Mouse (Mus musculus): ENCODE measurements around the gene Wipi2. TPM values are rescaled to one million over a fixed set of nuclear protein-coding genes. Genes with fewer than 3 reads are reported as not detected.

Wipi2 gene
- total and polyA plus RNA-seq, 3 experiments, result 38.6 to 74.7 (median 53.6) TPM

- TF ChIP-seq EP300 (IDR thresholded peaks at IDR 0.05; ENCODE audit: low read depth in 1 of 2, low read length in 2 of 2), result no peak
- TF ChIP-seq RCOR1 (IDR thresholded peaks at IDR 0.05; ENCODE audit: low read depth, low read length), result no peak
- TF ChIP-seq USF1 (IDR thresholded peaks at IDR 0.05; ENCODE audit: low read depth, low read length), result no peak
- TF ChIP-seq JUND (IDR thresholded peaks at IDR 0.05; ENCODE audit: low read depth, low read length), result no peak
- TF ChIP-seq BHLHE40 (IDR thresholded peaks at IDR 0.05; ENCODE audit: borderline replicate concordance, low read depth, low read length), result no peak
- no peak for TF ChIP-seq TCF12 (IDR thresholded peaks at IDR 0.05; ENCODE audit: low read depth, low read length)
- no peak for TF ChIP-seq POLR2A (IDR thresholded peaks at IDR 0.05; ENCODE audit: control insufficient read depth in 1 of 2, insufficient read depth in 1 of 2, low read depth in 1 of 2, low read length in 2 of 2, poor library complexity in 1 of 2)
- H3K27me3 ChIP-seq (ENCODE audit: control insufficient read depth in 1 of 2, insufficient read depth in 2 of 2, low read length in 2 of 2), result peaks cover 3 to 5% of the 10 kb centered on the region in 2 experiments
- no peaks in the 10 kb centered on the region for H3K36me3 ChIP-seq (ENCODE audit: control insufficient read depth in 1 of 2, insufficient read depth in 2 of 2, low read length in 2 of 2)
Observed at GRCm38 (mm10) chr5:142605288-142605687, 22.2 kb upstream of the Wipi2 start.

GRCm38 (mm10) chr5:142608259-142608988 lies 19.1 kb upstream of the Wipi2 start, which contains the start of gene Mmd2:
Gene Mmd2 (minus strand): TSS chr5:142608800.
- no peak within 1 kb of the TSS for H3K27ac ChIP-seq (ENCODE audit: control insufficient read depth, low read depth, low read length)
- H3K27me3 ChIP-seq (ENCODE audit: control insufficient read depth in 1 of 2, insufficient read depth in 2 of 2, low read length in 2 of 2), result peaks cover 0 to 1% of the 10 kb centered on the region in 2 experiments; a peak in 2 of 4 replicates
- H3K4me1 ChIP-seq (ENCODE audit: control insufficient read depth in 1 of 2, insufficient read depth in 2 of 2, low read length in 2 of 2), result no peaks in the 10 kb centered on the region
- no peaks in the 10 kb centered on the region for H3K9me3 ChIP-seq (replicated peaks; ENCODE audit: insufficient read depth, low read length)
- H3K9ac ChIP-seq (ENCODE audit: control insufficient read depth, low read depth, low read length, poor library complexity, severe bottlenecking), result no peak within 1 kb of the TSS
- DNase-seq (ENCODE audit: low read depth, low spot score), result no peak
- H3K79me2 ChIP-seq (ENCODE audit: control insufficient read depth, insufficient read depth, low read length, poor library complexity), result no peaks in the 10 kb centered on the region
- H3K36me3 ChIP-seq (ENCODE audit: control insufficient read depth in 1 of 2, insufficient read depth in 2 of 2, low read length in 2 of 2), result no peaks in the 10 kb centered on the region
- TF ChIP-seq RCOR1 (IDR thresholded peaks at IDR 0.05; ENCODE audit: low read depth, low read length) (no peak), ZNF384 (IDR thresholded peaks at IDR 0.05; ENCODE audit: low read depth, low read length) (no peak), NRF1 (IDR thresholded peaks at IDR 0.05; ENCODE audit: insufficient read depth, low read depth, low read length, poor library complexity, severe bottlenecking) (no peak), TAL1 (IDR thresholded peaks at IDR 0.05; ENCODE audit: low read length) (no peak), ZC3H11A (IDR thresholded peaks at IDR 0.05; ENCODE audit: low read depth, low read length) (no peak), SIN3A (IDR thresholded peaks at IDR 0.05; ENCODE audit: low read length) (no peak), MXI1 (IDR thresholded peaks at IDR 0.05; ENCODE audit: low read depth, low read length) (no peak), MYB (IDR thresholded peaks at IDR 0.05; ENCODE audit: low read depth, low read length) (no peak), HCFC1 (IDR thresholded peaks at IDR 0.05; ENCODE audit: low read depth, low read length) (no peak), MAZ (IDR thresholded peaks at IDR 0.05; ENCODE audit: low read depth, low read length) (no peak), POLR2AphosphoS2 (IDR thresholded peaks at IDR 0.05; ENCODE audit: low read length) (no peak), USF1 (IDR thresholded peaks at IDR 0.05; ENCODE audit: low read depth, low read length) (no peak), ELF1 (IDR thresholded peaks at IDR 0.05; ENCODE audit: low read depth, low read length) (no peak), ZKSCAN1 (IDR thresholded peaks at IDR 0.05; ENCODE audit: low read depth, low read length) (no peak), BHLHE40 (IDR thresholded peaks at IDR 0.05; ENCODE audit: borderline replicate concordance, low read depth, low read length) (no peak), RAD21 (IDR thresholded peaks at IDR 0.05; ENCODE audit: low read depth, low read length) (no peak)
- no peak within 1 kb of the TSS for H3K4me3 ChIP-seq (ENCODE audit: control insufficient read depth in 1 of 2, insufficient read depth in 1 of 2, low read depth in 2 of 2, low read length in 2 of 2)

More at GRCm38 (mm10) chr5:142605288-142605687, 22.2 kb upstream of the Wipi2 start:
- no peak overlapping the region for H3K9ac ChIP-seq (ENCODE audit: control insufficient read depth, low read depth, low read length, poor library complexity, severe bottlenecking)
- no peak overlapping the region for H3K27ac ChIP-seq (ENCODE audit: control insufficient read depth, low read depth, low read length)
- no peak overlapping the region for H3K4me3 ChIP-seq (ENCODE audit: control insufficient read depth in 1 of 2, insufficient read depth in 1 of 2, low read depth in 2 of 2, low read length in 2 of 2)
- H3K4me1 ChIP-seq (ENCODE audit: control insufficient read depth in 1 of 2, insufficient read depth in 2 of 2, low read length in 2 of 2), result no peaks in the 10 kb centered on the region
- no peaks in the 10 kb centered on the region for H3K9me3 ChIP-seq (replicated peaks; ENCODE audit: insufficient read depth, low read length)
- DNase-seq (ENCODE audit: low read depth, low spot score), result no peak
- no peaks in the 10 kb centered on the region for H3K79me2 ChIP-seq (ENCODE audit: control insufficient read depth, insufficient read depth, low read length, poor library complexity)

Data from MEL (cell line).